Mouse (Mus musculus) heart, postnatal 4 days (tissue): ENCODE data around the gene Gm17079. TPM values are rescaled to one million over a fixed set of nuclear protein-coding genes. Genes with fewer than 3 reads are reported as not detected.
"Not testable (repeated sequence)": the region's sequence is repeated elsewhere in the genome, so short reads cannot be mapped to it uniquely, and the experiment has no call there.

ENCODE experiments used
- DNase-seq: peaks from one replicate; pipeline ENCODE4 v3.0.0; 2021
- total RNA-seq, 2 experiments: library from RNA; stranded (reverse); gene quantifications; 2 replicates each; pipeline ENCODE4 v1.2.3; 2021

Gm17079 gene
- total RNA-seq, result not detected

- DNase-seq, result not testable (repeated sequence)
These were observed at the start of gene Gm17079 for GRCm38 (mm10) chr14:51695368-51695767. TSS of gene Gm17079 (minus strand) at chr14:51695468.

- DNase-seq, result no peak
These were observed 45.3 kb upstream of the Gm17079 start for GRCm38 (mm10) chr14:51740347-51741170.

- DNase-seq, result no peak
These were observed 44.1 kb upstream of the Gm17079 start for GRCm38 (mm10) chr14:51739150-51739993.

GRCm38 (mm10) chr14:51738411-51739149 is 43.3 kb upstream of the Gm17079 start:
- no peak for DNase-seq

DNA sequence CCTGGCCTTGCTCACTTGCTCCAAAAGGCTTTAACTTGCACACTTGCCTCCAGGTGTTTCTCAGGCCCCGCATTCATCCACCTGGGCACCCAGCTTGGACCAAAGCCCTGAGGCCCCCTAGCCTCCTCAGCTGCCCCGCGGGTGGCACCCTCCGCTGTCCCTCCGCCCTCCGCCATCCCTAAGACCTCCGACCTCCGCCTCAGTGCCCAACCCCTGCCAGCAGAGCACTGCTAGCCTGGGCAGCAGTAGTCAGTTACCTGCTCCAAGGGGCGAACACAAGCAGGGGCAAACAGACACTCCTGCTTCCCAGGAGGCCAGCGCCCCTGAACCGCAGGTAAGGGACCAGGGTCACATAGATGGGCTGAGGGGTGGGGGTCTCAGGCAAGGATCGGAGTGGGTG is 42.7 kb upstream of the Gm17079 start:
- no peak for DNase-seq

GRCm38 (mm10) chr14:51717083-51717482 is 21.8 kb upstream of the Gm17079 start, which contains the start of gene Gm5800:
TSS of gene Gm5800 (minus strand) at chr14:51717183.
- DNase-seq, result no peak

GRCm38 (mm10) chr14:51677269-51677668 is 18.0 kb downstream of the Gm17079 start:
- DNase-seq, result no peak

Other genes starting within 250 kb of the Gm17079 start
- not detected for gene Vmn2r89, start 243.6 kb downstream of the Gm17079 start, total RNA-seq
- not detected for gene Gm5622, start 142.7 kb downstream of the Gm17079 start, total RNA-seq
- gene Gm17175, start 121.4 kb downstream of the Gm17079 start, total RNA-seq, result not detected
- gene Gm17174, start 103.3 kb downstream of the Gm17079 start, total RNA-seq, result not detected
- not detected for gene Gm17078, start 84.2 kb downstream of the Gm17079 start, total RNA-seq
- not detected for gene Gm4181, start 59.8 kb downstream of the Gm17079 start, total RNA-seq
- not detected for gene Gm5800, start 21.7 kb upstream of the Gm17079 start, total RNA-seq
- gene Ang4, start 78.1 kb upstream of the Gm17079 start, total RNA-seq, result not detected
- not detected for gene AY358078, start 104.6 kb upstream of the Gm17079 start, total RNA-seq
- not detected for gene Ear6, start 158.2 kb upstream of the Gm17079 start, total RNA-seq
- 10 to 100 TPM; 17.9 to 25.7 TPM for gene Mettl17, start 189.4 kb upstream of the Gm17079 start, total RNA-seq
- under 1 TPM; 0.29 to 0.48 TPM for gene Slc39a2, start 197.4 kb upstream of the Gm17079 start, total RNA-seq
- gene Ndrg2, start 218.7 kb upstream of the Gm17079 start, total RNA-seq, result 100 to 1,000 TPM; 452 to 471 TPM
- not detected for gene Tppp2, start 223.0 kb upstream of the Gm17079 start, total RNA-seq
- not detected for gene Rnase13, start 227.3 kb upstream of the Gm17079 start, total RNA-seq